8 mouse cellular contexts compared by ENCODE assay signal in the genomic region with DNA sequence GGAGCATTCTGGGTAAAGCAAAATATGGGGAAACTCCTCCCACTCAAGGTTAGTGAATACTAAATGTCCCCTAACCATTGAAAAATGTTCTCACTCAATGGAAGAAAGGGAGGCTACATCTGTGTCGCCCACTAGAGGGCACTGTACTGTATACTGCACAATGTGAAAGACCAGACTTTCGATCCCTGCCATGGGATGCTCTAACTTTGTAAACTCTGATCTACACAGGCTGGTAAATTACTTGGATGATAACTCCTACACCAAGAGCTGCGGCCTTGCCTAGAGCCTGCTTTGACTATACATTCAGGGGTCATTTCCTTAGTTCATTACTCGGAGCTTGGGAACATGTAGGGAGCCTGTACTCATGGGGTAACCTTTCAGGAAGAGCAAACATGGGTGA. TPM values are rescaled to one million over a fixed set of nuclear protein-coding genes. Genes with fewer than 3 reads are reported as not detected.
DNase-seq lines count a peak whose midpoint lies in the region; ATAC-seq and TF ChIP-seq lines count a peak whose summit lies in the region.

No protein-coding gene starts in this region.

- intact Hi-C loops in left cerebral cortex, postnatal 14 days (cut with DNase I) = loop anchor here (2.0 kb wide), 1 partner anchor 44 kb away; a partner anchor contains a TSS
- intact Hi-C loops in left cerebral cortex, postnatal 36 days (cut with DNase I) = loop anchor here (2.0 to 5.0 kb wide), 2 partner anchors 44 to 339 kb away; a partner anchor contains a TSS

- H3K27me3 ChIP-seq in forebrain, embryonic 15.5 days = no peaks in the 10 kb centered on the region
- no peaks in the 10 kb centered on the region for H3K27me3 ChIP-seq in hindbrain, postnatal 0 days (ENCODE audit: insufficient read depth, low read length)
- H3K27me3 ChIP-seq in limb, embryonic 15.5 days = no peaks in the 10 kb centered on the region
- H3K27me3 ChIP-seq in midbrain, embryonic 16.5 days (ENCODE audit: control insufficient read depth, insufficient read depth, low read depth, low read length) = no peaks in the 10 kb centered on the region
- no peaks in the 10 kb centered on the region for H3K27me3 ChIP-seq in stomach, postnatal 0 days (ENCODE audit: control insufficient read depth, insufficient read depth, low read length)

- TF ChIP-seq CTCF in hindbrain, postnatal 0 days (IDR thresholded peaks at IDR 0.05; ENCODE audit: low read depth) = peak; percentile 90
- TF ChIP-seq CTCF in stomach, postnatal 0 days (IDR thresholded peaks at IDR 0.05; ENCODE audit: low read depth) = peak; percentile 93

- no peak overlapping the region for H3K9ac ChIP-seq in forebrain, embryonic 15.5 days (replicated peaks)
- no peak overlapping the region for H3K9ac ChIP-seq in hindbrain, postnatal 0 days (replicated peaks; ENCODE audit: low read length)
- H3K9ac ChIP-seq in limb, embryonic 15.5 days = no peak overlapping the region
- no peak overlapping the region for H3K9ac ChIP-seq in midbrain, embryonic 16.5 days (ENCODE audit: low read depth, low read length)
- H3K9ac ChIP-seq in stomach, postnatal 0 days (ENCODE audit: low read length) = no peak overlapping the region

- 23% methylated on average over 4 of the region's 4 CpGs for WGBS in forebrain, embryonic 15.5 days
- WGBS in hindbrain, postnatal 0 days = 28% methylated on average over 4 of the region's 4 CpGs
- 26% methylated on average over 4 of the region's 4 CpGs for WGBS in limb, embryonic 15.5 days
- 19% methylated on average over 4 of the region's 4 CpGs for WGBS in midbrain, embryonic 16.5 days
- WGBS in stomach, postnatal 0 days = 18% methylated on average over 4 of the region's 4 CpGs

- H3K27ac ChIP-seq in forebrain, embryonic 15.5 days (replicated peaks) = peak overlapping the region; percentile 89
- no peak overlapping the region; the same call in 1 of the 2 replicates for H3K27ac ChIP-seq in hindbrain, postnatal 0 days
- H3K27ac ChIP-seq in limb, embryonic 15.5 days = peak overlapping the region; percentile 57; the same call in 1 of the 2 replicates
- H3K27ac ChIP-seq in midbrain, embryonic 16.5 days (ENCODE audit: low read length) = no peak overlapping the region
- peak overlapping the region; percentile 67; the same call in 1 of the 2 replicates for H3K27ac ChIP-seq in stomach, postnatal 0 days (replicated peaks)

- ATAC-seq in forebrain, embryonic 15.5 days (replicated peaks) = peak; percentile 30
- ATAC-seq in hindbrain, postnatal 0 days = no peak; the same call in 1 of the 2 replicates
- no peak for ATAC-seq in limb, embryonic 15.5 days (ENCODE audit: insufficient number of reproducible peaks, low FRiP score, low TSS enrichment, low read depth)
- ATAC-seq in midbrain, embryonic 16.5 days = peak; percentile 15; the same call in 1 of the 2 replicates
- ATAC-seq in stomach, postnatal 0 days (ENCODE audit: low FRiP score, low TSS enrichment) = 0 out of 2 replicates have a peak, but pooled peaks have one; percentile 24

- 0 out of 2 replicates have a peak, but pooled peaks cover 2% of the 10 kb centered on the region for H3K36me3 ChIP-seq in forebrain, embryonic 15.5 days
- H3K36me3 ChIP-seq in hindbrain, postnatal 0 days (ENCODE audit: insufficient read depth, low read length) = peaks cover 2% of the 10 kb centered on the region; the same call in 1 of the 2 replicates
- H3K36me3 ChIP-seq in limb, embryonic 15.5 days = peaks cover 5% of the 10 kb centered on the region; the same call in 1 of the 2 replicates
- no peaks in the 10 kb centered on the region for H3K36me3 ChIP-seq in midbrain, embryonic 16.5 days (ENCODE audit: control insufficient read depth, insufficient read depth, low read length)
- H3K36me3 ChIP-seq in stomach, postnatal 0 days (ENCODE audit: control insufficient read depth, insufficient read depth, low read length) = no peaks in the 10 kb centered on the region; the same call in 1 of the 2 replicates

- peak overlapping the region; percentile 40; the same call in 1 of the 2 replicates for H3K4me2 ChIP-seq in forebrain, embryonic 15.5 days (replicated peaks)
- H3K4me2 ChIP-seq in hindbrain, postnatal 0 days (ENCODE audit: low read depth, low read length) = no peak overlapping the region
- no peak overlapping the region for H3K4me2 ChIP-seq in limb, embryonic 15.5 days
- H3K4me2 ChIP-seq in midbrain, embryonic 16.5 days (ENCODE audit: low read length) = 0 out of 2 replicates have a peak overlapping the region, but pooled peaks have one; percentile 1
- peak overlapping the region; percentile 52 for H3K4me2 ChIP-seq in stomach, postnatal 0 days (replicated peaks; ENCODE audit: low read depth)

- no peak overlapping the region for H3K4me3 ChIP-seq in forebrain, embryonic 15.5 days
- H3K4me3 ChIP-seq in hindbrain, postnatal 0 days (ENCODE audit: low read length) = no peak overlapping the region
- H3K4me3 ChIP-seq in limb, embryonic 15.5 days = no peak overlapping the region
- H3K4me3 ChIP-seq in midbrain, embryonic 16.5 days (ENCODE audit: low read depth, low read length) = no peak overlapping the region
- no peak overlapping the region for H3K4me3 ChIP-seq in stomach, postnatal 0 days (ENCODE audit: low read depth, low read length)

- TF ChIP-seq EP300 in stomach, postnatal 0 days (optimal IDR thresholded peaks at IDR 0.05) = no peak

- peak; percentile 71 to 78 for DNase-seq in left cerebral cortex, postnatal 14 days (ENCODE audit: low spot score in 2 of 2)
- DNase-seq in left cerebral cortex, postnatal 36 days (ENCODE audit: low spot score in 2 of 2) = no peak
- DNase-seq in cerebellum, adult 18-20 months = peak; percentile 67
- DNase-seq in hindbrain, postnatal 0 days (ENCODE audit: low spot score) = peak; percentile 86
- peak; percentile 62 for DNase-seq in stomach, postnatal 0 days (ENCODE audit: low spot score)

- no peaks in the 10 kb centered on the region for H3K9me3 ChIP-seq in forebrain, embryonic 15.5 days
- no peaks in the 10 kb centered on the region for H3K9me3 ChIP-seq in hindbrain, postnatal 0 days (ENCODE audit: low read length)
- H3K9me3 ChIP-seq in limb, embryonic 15.5 days = no peaks in the 10 kb centered on the region
- H3K9me3 ChIP-seq in midbrain, embryonic 16.5 days (replicated peaks; ENCODE audit: control insufficient read depth, low read length, poor library complexity, severe bottlenecking) = no peaks in the 10 kb centered on the region
- H3K9me3 ChIP-seq in stomach, postnatal 0 days (ENCODE audit: control insufficient read depth, low read length) = no peaks in the 10 kb centered on the region

- H3K4me1 ChIP-seq in forebrain, embryonic 15.5 days = peaks cover 30% of the 10 kb centered on the region
- H3K4me1 ChIP-seq in hindbrain, postnatal 0 days (ENCODE audit: insufficient read depth, low read length) = peaks cover 9% of the 10 kb centered on the region; the same call in 1 of the 2 replicates
- H3K4me1 ChIP-seq in limb, embryonic 15.5 days = peaks cover 24% of the 10 kb centered on the region
- H3K4me1 ChIP-seq in midbrain, embryonic 16.5 days (ENCODE audit: control insufficient read depth, insufficient read depth, low read length) = peaks cover 17% of the 10 kb centered on the region
- peaks cover 3% of the 10 kb centered on the region; the same call in 1 of the 2 replicates for H3K4me1 ChIP-seq in stomach, postnatal 0 days (replicated peaks; ENCODE audit: control insufficient read depth, insufficient read depth)

RNA-seq across cellular contexts. Expression of a gene that starts 44.4 kb away (rescaled TPM):
- total RNA-seq in left cerebral cortex, postnatal 14 days (2021) = 1,000 to 10,000 TPM; 2,189 to 2,356 TPM
- 1,000 to 10,000 TPM; 2,228 to 2,287 TPM for total RNA-seq in left cerebral cortex, postnatal 36 days (2021)
- 3,198 TPM in 2 replicates for polyA plus RNA-seq in forebrain, embryonic 15.5 days (2015; fragmentation: Nextera tagmentation; extraction: Ambion mirVana)
- 3,796 and 3,887 TPM in 2 replicates for total RNA-seq in hindbrain, postnatal 0 days (2014; rRNA removed)
- polyA plus RNA-seq in hindbrain, postnatal 0 days (2015; fragmentation: Nextera tagmentation; extraction: Ambion mirVana) = 2,316 and 2,371 TPM in 2 replicates
- polyA plus RNA-seq in limb, embryonic 15.5 days (2015; fragmentation: Nextera tagmentation; extraction: Ambion mirVana) = 2,195 and 2,248 TPM in 2 replicates
- 3,317 and 3,489 TPM in 2 replicates for polyA plus RNA-seq in midbrain, embryonic 16.5 days (2015; fragmentation: Nextera tagmentation; extraction: Ambion mirVana)
- 991 and 1,085 TPM in 2 replicates for polyA plus RNA-seq in stomach, postnatal 0 days (2015; fragmentation: Nextera tagmentation; extraction: Ambion mirVana)

Comparison
In these comparisons a context has a peak if more than half of its experiments do, and no peak if none do; other contexts are left out.
1. DNase-seq: peak in left cerebral cortex, postnatal 14 days (2 of 2), cerebellum, adult 18-20 months (2 of 2), hindbrain, postnatal 0 days (single experiment) and stomach, postnatal 0 days (single experiment); none in left cerebral cortex, postnatal 36 days (0 of 2).
2. ATAC-seq: peak in forebrain, embryonic 15.5 days (single experiment), midbrain, embryonic 16.5 days (single experiment) and stomach, postnatal 0 days (single experiment); none in hindbrain, postnatal 0 days (single experiment) and limb, embryonic 15.5 days (single experiment).
3. H3K27ac ChIP-seq: peak in forebrain, embryonic 15.5 days (single experiment), limb, embryonic 15.5 days (single experiment) and stomach, postnatal 0 days (single experiment); none in hindbrain, postnatal 0 days (single experiment) and midbrain, embryonic 16.5 days (single experiment).
4. H3K4me2 ChIP-seq: peak in forebrain, embryonic 15.5 days (single experiment), midbrain, embryonic 16.5 days (single experiment) and stomach, postnatal 0 days (single experiment); none in hindbrain, postnatal 0 days (single experiment) and limb, embryonic 15.5 days (single experiment).